Mouse (Mus musculus) myocyte (in vitro differentiated cells): ENCODE measurements at regions not wholly inside any gene's neighbourhood (a gene's known extent, or its start where the extent isn't known, plus 50 kb on each side); places are given as distances from the start of the nearest gene placed in this dataset.

Experiments used
- CEBPB ChIP-seq: IDR thresholded peaks from 2 replicates; pipeline ENCODE4 v1.6.1; 2011; ENCODE audit warnings: mild to moderate bottlenecking, moderate library complexity; ENCODE audit not compliant: poor library complexity, insufficient read depth, severe bottlenecking
- E2F4 ChIP-seq: IDR thresholded peaks from one replicate; pipeline ENCODE4 v1.6.1; 2011; ENCODE audit warnings: mild to moderate bottlenecking, control low read depth, moderate library complexity; ENCODE audit not compliant: insufficient read depth
- MAX ChIP-seq: IDR thresholded peaks from one replicate; pipeline ENCODE4 v1.6.1; 2011; ENCODE audit warnings: low read depth, mild to moderate bottlenecking, control low read depth
- MYOD1 ChIP-seq, 3 experiments: IDR thresholded peaks; one replicate each; pipeline ENCODE4 v1.6.1; 2011; ENCODE audit warnings: control low read depth in 2 of 3, low read depth in 2 of 3, mild to moderate bottlenecking in 2 of 3, moderate library complexity in 1 of 3; ENCODE audit not compliant: insufficient read length in 2 of 3, control insufficient read depth in 1 of 3
- MYOG ChIP-seq, 3 experiments: IDR thresholded peaks; one replicate each; pipeline ENCODE4 v1.6.1; 2011; ENCODE audit warnings: control low read depth in 2 of 3, low read depth in 2 of 3, mild to moderate bottlenecking in 2 of 3; ENCODE audit not compliant: insufficient read length in 2 of 3, control insufficient read depth in 1 of 3, insufficient read depth in 1 of 3
- POLR2A ChIP-seq: IDR thresholded peaks from one replicate; pipeline ENCODE4 v1.6.1; 2011; ENCODE audit warnings: low read depth, mild to moderate bottlenecking, control low read depth, moderate library complexity; ENCODE audit not compliant: insufficient read length
- POLR2AphosphoS2 ChIP-seq: IDR thresholded peaks from one replicate; pipeline ENCODE4 v1.6.1; 2011; ENCODE audit warnings: low read depth, control low read depth; ENCODE audit not compliant: insufficient read length
- REST ChIP-seq: IDR thresholded peaks from one replicate; pipeline ENCODE4 v1.6.1; 2011; ENCODE audit warnings: mild to moderate bottlenecking, control low read depth, moderate library complexity; ENCODE audit not compliant: insufficient read depth, insufficient read length
- SRF ChIP-seq: IDR thresholded peaks from one replicate; pipeline ENCODE4 v1.6.1; 2011; ENCODE audit warnings: low read depth; ENCODE audit not compliant: control insufficient read depth, insufficient read length
- TCF12 ChIP-seq: IDR thresholded peaks from one replicate; pipeline ENCODE4 v1.6.1; 2011; ENCODE audit warnings: mild to moderate bottlenecking, control low read depth; ENCODE audit not compliant: poor library complexity, insufficient read depth, severe bottlenecking
- USF1 ChIP-seq: IDR thresholded peaks from one replicate; pipeline ENCODE4 v1.6.1; 2011; ENCODE audit warnings: low read depth, mild to moderate bottlenecking, control low read depth, moderate library complexity

- TF ChIP-seq MAX (no peak), POLR2A (no peak), E2F4 (no peak), TCF12 (no peak), SRF (no peak), POLR2AphosphoS2 (no peak), USF1 (no peak), CEBPB (no peak), MYOD1 (IDR thresholded peaks at IDR 0.05; ENCODE audit: control insufficient read depth in 1 of 3, insufficient read length in 2 of 3, low read depth in 2 of 3) (no peak), MYOG (IDR thresholded peaks at IDR 0.05; ENCODE audit: control insufficient read depth in 1 of 3, insufficient read depth in 1 of 3, insufficient read length in 2 of 3, low read depth in 2 of 3) (no peak), REST (no peak)
Measured at GRCm38 (mm10) chr15:74404866-74405265, 231.3 kb downstream of the Mroh4 start.
